Mouse (Mus musculus): ENCODE measurements around the gene Ablim2.

The Ablim2 gene

DNA sequence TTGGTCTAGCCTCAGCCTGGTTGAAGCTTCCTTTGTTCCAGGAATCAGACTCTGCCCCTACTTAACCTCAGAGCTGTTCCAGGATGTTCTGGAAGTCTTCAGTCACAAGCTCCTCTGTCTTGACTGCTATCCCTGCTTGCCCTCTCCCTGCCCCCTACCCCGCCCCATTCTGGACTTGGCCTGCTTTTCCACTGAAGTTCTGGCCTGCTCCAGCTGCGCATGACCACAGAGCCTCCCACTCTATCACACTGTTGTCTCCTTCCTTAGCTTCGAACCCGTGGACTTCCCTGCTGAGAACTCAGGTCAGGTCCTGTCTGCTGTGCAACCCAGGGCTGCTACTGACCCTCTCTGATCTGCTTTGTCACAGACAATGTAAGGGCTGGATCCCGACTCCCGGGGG is 8.2 kb downstream of the Ablim2 start:
- intact Hi-C loops (cut with DNase I): no loop called here

DNA sequence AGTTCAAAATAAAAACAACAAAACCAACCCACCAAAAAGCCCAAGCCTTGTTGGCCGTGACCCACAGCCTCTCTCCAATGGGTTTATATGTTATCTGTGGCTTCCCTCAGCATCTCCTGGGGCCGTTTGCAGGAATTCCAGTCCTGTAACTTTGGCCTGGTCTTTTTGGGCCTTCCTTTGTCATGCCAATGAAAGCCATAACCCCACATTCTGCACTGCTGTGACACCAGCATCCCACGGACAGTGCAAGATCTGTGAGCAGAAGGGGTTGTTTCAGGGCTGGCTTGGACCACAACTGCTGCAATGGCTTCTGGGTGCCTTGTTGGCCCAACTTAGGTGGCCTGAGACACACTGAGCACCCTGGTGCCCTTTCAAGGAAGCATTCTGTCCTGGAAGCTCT is 10.8 kb downstream of the Ablim2 start:
- intact Hi-C loops (cut with DNase I): no loop called here

DNA sequence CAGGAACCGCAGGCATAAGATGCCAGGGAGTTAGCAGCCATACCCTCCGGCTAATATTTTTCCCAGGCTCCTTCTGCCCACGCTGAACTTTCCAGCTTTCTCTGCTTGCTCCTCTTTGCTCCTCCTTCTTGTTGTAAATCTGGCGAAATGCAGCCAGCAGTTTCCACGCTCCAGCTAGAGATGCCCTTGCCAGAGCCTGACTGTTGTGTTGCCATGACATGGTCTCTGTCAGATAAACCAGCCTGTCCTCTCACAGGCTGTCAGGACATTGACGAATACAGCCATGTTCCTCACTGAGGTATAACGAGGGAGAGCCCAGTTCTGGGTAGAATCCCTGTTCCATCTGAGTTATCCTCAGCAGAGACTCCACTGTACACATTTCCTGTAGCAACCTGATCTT is 11.3 kb downstream of the Ablim2 start:
- intact Hi-C loops (cut with DNase I): no loop called here

DNA sequence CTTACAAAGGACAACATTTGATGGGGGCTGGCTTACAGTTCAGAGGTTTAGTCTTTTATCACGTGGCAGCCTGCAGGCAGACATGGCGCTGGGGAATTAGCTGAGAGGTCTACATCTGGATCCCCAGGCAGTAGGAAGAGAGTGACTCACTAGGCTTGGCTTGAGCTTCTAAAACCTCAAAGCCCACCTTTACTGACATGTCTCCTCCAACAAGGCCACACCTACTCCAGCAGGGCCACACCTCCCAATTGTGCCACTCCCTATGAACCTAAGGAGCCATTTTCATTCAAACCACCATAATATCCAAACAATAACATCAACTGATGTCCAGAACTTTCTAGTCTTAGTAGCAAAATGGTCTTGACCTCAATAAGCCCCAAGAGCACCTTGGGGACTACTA is 12.6 kb downstream of the Ablim2 start:
- intact Hi-C loops (cut with DNase I): no loop called here

DNA sequence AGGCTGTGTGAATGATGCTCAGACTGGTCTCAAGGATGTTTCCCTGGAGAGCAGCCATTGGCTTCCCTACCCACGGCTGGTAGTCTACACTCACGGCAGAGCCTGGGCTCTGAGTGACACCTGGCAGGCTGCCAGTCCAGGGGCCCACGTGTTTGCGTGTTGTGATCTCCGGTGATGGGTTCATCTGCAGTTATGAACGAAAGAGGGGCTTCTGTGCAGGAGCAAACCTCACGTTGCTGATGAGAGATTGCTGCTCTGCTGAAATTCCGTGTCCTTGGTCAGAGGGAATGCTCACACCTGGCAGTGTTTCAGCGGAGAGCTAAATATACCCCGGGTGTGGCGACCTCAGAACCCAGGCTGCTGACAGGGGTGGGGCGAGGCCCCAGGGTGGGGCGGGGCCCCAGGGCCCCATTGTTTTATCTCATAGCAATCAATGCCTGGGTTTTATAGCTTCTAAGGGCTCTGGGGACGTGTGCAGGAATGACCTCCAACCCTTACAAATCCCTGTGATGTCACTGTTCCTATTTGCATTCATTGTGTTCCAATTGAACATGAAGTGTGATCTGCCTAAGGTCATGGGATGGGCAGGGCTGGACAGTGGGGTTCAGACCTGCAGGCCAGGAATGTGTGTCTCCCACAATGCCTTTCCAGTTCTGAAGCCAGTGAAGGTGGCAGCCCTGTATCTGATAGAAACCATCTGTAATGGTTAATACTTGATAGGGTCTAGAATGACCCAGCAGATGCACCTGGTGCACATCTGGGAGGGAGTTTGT is 13.4 kb downstream of the Ablim2 start:
- intact Hi-C loops (cut with DNase I): no loop called here

DNA sequence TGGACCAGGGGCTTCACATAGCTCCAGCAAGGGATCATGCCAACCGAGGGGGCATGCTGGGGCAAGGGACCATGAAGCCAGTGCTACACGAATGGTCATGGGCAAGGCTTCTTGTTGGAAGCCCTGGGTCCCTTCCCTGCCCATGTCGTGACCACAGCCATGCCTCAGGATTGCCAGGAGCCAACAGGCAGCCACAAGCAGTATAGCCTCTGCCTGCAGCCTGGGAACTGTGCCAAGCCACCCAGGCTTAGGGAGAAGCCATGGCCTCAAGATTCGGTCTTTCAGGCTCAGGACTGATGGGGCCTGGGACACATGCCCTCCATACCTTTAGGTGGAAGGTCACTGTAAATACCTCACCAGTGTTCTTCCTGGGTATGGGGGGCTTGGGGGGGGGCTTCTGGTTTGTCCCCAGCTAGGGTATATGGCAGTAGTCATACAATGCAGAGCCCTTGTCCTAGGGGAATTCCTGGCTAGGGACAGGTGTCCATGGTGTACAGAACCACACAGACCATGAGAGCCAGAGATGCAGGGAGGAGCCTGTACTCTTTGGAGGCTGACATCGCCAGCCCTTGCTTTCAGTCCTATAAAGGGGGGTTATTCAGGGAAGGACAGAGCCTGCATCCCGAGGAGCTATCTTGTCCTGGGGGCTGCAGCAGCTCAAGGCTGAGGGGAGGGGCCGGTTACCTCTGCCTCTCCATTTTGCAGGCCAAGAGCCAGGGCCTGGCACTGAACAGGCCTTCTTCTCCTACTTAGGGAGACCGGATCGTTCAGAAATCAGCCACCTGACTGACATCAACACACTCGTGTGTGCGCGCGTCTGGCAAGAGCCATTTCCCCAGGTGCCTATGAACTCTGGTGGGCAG is 15.8 kb downstream of the Ablim2 start:
- intact Hi-C loops (cut with DNase I): no loop called here

DNA sequence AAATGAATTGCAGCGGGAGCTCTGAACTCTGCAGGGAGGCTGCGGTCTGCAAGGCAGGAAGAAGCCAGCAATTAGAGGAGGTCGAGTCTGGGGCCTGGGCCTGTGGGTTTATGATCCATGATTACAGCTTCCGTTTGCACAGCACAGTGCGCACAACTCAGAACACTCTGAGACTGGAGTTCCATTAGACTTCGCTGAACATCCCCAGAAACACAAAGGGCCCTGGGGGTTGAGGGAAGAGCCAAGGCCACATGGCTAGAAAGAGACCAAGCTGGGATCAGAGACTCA is 16.4 kb downstream of the Ablim2 start:
- intact Hi-C loops (cut with DNase I): no loop called here

DNA sequence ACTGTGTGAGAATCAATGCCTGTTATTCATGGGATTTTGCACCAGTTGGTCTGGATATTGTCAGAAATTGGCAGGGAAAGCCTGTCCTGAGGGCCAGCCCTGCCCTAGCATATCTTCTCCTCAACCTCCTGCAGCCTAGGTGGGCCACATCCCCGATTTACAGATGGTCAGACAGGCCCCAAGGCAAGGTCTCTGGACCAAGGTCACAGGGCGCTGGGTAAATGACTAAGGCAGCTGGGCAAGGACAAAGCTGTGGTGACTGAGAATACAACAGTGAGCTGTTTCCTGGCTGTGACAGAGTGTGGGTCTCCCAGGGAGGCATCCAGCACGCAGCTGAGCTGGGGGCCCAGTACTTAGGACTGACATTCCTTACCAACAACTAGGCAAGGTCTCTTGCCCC is 23.4 kb downstream of the Ablim2 start:
- intact Hi-C loops (cut with DNase I): no loop called here

DNA sequence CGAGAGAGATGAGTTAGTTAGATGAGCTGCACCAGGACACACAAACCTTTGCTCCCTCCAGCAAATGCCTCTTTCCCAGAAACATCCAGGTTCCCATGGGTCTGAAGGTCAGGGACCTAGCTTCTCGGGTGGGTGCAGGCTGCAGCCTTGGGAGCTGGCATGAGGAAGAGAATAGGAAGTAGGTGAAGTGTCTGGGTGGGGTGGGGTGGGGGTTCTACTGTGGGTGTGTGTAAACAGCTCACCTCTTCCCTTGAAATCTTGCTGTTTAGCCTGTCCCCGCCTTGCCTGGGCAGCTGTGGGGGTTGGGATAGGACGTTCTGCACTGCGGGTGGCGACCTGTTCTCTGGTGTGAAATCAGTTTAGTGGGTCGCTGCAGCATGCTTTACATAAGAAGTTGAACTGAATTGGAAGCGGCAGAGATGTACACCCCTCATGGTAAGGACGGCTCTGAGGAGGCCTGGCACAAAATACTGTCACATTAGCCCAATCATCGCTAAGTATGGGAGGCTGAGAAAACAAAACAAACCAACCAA is 25.0 kb downstream of the Ablim2 start:
- intact Hi-C loops (cut with DNase I): no loop called here

DNA sequence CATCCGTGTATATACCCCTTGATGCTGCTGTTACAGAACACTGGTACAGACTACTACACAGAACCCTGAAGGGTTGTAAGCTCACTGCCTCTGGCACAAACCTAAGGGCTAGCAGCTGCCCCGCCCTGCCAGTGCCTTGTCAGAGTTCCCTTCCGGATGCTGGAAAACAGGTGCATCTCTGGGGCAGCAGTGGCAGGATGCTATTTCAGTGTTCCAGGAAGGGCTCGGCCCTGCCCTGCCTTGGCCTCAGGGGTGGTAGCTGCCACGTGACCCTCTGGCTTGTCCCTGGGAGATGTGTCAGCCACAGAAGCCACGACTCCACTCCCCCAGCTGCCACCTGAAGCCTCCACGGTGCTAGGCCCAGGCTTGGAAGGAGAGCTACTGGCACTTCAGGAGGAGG is 28.2 kb downstream of the Ablim2 start:
- intact Hi-C loops (cut with DNase I): no loop called here

DNA sequence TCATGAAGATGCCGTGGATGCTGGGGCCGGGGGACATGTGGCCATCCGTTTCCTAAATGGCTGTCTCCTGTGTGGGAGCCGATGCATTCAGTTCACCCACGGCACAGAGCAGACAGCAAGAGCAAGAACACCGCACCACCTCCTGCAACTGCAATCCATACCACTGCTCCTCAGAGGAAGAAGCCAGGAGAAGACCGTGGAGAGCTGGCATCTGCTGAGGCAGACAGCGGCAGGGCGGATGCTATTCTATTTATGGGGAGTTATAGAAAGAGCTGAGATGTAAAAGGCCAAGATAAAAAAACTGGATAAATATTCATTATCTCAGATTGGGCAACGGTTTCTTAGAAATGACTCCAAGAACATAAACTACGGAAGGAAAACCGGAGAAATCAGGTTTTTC is 30.2 kb downstream of the Ablim2 start:
- intact Hi-C loops (cut with DNase I): no loop called here

DNA sequence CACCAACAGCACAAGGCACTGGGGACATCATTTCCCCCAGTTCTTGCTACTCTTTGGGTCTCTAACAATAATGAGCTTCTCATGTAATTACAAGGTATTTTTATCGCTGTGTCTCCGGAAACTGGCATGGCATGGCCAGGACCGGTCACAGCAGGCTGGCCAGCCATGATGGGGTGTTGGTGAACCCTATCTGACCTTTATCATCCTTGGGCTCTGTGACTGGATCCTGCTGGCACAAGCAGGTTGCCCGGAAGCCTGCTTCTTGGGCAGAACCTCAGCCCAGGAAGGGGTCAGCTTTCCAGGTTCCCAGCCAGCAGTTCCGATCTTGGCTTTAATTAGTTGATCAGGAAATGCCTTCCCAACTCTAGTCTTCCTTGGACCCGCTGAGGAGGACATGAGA is 31.0 kb downstream of the Ablim2 start:
- intact Hi-C loops (cut with DNase I): no loop called here

DNA sequence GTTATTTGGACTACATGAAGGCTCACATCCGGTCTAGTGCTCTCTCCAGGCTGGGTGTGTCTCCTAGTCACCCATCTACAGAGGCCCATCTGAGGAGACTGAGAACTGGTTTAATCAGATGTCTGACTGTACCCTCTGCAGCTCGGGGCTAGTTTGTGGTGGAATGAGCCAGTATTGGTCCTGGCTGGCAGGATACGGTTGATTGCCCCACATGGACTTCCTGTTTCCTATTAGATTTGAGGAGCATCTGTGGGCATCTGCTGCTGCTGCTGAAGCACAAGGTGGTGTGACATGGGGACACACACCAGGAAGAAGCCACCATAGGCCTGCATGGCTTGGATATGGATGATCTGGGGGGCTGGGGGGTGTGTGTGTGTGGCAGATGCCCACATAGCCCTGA is 32.0 kb downstream of the Ablim2 start:
- intact Hi-C loops (cut with DNase I): no loop called here

DNA sequence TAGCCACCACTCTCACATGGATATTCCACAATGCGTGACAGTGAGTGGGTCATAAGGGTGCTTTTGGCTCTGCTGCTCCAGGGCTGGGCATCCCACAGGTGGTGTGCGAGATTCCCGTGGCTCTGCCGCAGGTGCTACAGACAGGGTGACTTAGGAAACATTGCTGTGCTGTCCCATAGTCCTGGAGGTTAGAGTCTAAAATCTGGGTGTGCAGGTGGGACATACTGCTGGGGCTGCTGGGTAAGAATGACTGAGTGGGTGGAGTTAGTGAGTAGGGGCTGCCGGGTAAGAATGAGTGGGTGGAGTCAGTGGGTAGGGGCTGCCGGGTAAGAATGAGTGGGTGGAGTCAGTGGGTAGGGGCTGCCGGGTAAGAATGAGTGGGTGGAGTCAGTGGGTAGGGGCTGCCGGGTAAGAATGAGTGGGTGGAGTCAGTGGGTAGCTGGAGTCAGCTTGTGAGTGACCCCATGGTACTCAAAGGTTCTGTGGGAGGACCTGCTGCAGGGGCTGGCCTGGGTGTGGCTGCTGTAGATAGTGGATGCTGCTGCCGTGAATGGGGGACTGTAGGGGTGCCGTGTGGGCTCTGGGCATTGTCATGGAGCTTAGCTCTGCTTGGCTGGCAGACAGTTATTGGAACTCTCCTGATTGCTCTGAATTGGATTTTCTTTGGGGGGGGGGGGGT is 32.8 kb downstream of the Ablim2 start:
- intact Hi-C loops (cut with DNase I): no loop called here

DNA sequence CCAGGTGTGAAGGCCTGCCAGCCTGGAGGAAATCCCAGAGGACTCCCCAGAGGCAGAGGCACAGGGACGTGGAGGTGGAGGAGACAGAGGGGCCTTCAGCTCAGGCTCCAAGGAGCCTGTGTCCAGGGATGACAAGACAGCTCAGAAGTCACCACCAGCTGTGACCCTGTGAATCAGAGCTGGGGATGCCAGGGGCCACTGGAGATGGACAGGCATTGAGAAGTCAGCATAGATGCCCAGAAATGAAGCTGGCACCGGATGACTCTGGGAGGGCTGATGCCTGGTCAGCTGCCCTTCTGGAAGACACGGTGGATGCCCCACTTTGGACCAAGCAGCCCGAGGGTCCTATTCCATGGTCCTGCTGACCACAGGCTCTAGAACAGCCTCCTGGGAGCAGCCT is 36.3 kb downstream of the Ablim2 start:
- intact Hi-C loops (cut with DNase I): no loop called here

DNA sequence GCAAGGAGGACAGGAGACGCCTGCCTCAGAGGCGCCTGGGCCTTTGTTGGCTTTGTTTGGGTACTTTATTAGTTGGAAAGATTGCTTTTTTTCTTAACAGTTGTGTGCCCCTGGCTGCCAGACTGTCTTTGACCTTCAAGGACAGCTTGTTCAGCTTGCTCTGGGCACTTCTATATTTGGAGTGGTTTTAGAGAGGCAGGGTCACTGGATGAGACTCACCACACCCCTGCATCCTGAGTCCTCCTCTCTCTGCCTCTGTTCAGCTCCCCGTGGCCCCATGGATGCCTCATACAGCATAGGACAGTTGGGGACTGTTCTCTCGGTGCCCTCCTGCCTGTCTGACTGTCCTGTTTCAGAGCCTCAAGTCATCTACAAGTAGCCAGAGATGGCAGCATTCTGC is 37.3 kb downstream of the Ablim2 start:
- intact Hi-C loops (cut with DNase I): no loop called here

DNA sequence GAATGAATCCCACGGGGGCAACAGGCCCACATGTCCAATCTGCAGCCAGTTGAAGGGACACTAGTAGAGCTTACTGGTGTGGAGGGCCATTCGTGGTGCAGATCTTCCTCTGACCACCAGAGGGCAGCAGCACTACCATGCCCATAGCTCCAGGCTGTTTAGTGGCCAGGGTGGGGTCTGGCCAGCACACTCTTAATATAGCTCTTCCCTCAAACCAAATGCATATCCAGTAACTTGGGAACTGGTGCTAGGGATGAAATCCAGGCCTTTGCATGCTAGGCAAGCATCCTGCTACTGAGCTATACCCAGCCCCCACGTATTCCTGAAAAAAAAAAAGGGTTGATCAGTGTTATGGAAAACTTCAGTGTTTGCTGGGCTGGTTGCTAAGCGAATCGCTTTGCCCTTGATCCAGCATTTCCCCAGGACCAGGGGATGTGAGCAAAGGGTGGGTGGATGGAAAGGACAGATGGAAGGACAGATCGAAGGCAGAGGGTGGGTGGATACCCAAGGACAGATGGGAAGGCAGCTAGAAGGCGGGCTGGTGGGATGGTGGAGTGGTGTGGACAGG is 37.9 kb downstream of the Ablim2 start:
- intact Hi-C loops (cut with DNase I): loop anchor here (1.0 kb wide), 1 partner anchor 63 kb away; no protein-coding TSS in a partner anchor

DNA sequence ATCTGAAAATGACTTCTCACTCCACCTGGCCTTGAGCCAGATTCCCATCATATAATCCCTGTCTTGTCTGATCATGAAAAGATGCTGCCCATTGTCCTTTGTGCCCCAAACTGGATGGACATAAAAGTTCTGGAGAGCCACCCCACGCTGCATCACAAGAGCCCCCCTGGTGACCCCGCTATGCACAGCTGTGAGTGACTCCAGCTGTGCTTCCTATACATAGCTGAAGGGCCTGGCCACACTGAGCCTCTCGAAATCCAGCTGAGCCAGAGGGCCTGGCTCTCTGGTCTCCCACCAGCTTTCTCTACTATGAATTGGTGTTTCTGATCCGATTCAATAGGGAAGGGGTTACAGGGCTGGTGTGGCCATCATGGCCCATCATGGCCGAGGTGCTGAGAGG is 38.5 kb downstream of the Ablim2 start:
- intact Hi-C loops (cut with DNase I): loop anchor here (1.0 kb wide), 1 partner anchor 62 kb away; no protein-coding TSS in a partner anchor

DNA sequence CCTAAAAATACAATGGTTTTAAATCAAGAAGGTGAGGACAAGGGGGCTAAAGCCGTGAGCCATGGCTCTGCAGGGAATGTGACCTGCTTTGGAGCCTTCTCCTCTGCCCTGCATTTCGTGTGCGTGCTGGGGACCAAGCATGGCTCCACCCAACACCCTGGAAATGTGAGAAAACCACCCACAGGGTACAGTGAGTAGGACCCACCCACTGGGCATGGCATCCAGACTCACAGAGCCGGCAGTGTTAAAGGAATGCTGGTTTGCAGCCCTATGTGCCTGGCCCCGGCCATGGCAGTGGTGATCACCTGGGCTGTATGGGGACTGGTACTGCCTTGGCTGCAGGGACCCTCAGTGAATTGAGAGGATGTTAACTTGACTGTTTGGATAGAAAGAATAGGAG is 41.4 kb downstream of the Ablim2 start:
- intact Hi-C loops (cut with DNase I): no loop called here

DNA sequence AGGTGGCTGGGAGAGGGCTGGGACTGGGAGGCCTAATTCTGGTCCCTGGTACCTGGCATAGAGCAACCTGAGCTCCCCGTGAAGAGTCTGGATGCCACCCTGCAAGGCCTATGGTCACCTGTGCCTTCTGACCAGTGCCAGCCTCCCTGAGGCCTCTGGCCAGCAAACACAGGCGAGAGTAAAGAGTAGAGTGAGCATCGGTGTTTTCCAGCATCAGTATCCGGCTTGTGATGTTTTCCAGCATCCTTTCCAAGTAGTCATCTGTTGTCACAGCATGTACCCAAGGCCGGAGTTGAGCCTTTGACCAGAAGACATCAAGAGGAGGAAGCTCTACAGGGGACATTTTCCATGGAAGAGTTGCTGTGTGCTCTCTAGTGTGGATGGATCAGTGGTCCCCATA is 45.7 kb downstream of the Ablim2 start:
- intact Hi-C loops (cut with DNase I): no loop called here

DNA sequence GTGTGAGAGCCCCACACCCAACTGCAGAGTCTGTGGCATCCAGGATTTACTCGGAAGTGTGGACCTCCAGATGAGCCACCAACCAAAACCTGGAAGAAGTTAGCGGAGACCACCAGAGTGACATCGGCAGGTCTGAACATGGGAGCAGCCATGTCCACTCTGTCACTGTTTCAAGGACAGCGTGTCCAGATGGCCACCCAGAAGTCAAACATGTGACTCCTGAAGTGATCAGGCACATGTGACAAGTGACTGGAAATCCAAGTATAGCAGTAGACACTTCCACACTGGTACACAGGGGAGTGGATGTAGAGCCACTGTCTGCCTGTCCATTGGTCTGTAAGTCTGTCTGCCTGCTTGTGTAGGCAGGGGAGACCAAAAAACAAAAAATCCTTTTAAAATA is 47.0 kb downstream of the Ablim2 start:
- intact Hi-C loops (cut with DNase I): no loop called here

DNA sequence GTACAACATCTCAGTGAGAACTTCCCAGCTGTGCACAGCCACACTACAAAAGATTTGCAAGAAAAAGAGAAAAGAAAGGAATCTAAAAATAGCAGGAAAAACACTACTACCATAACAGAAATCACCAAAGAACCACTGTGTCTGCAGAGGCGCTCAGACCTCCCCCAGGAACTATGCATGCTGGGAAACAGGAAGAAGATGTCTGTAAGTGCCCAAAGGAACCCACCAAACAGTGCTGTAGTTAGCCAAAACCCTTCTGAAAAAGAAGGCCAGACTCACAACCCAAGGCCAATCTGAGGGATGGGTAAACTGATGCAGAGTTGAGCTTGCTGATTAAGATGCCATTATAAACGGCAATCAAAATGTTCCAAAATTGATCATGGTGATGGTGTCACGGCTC is 47.5 kb downstream of the Ablim2 start:
- intact Hi-C loops (cut with DNase I): no loop called here

All from adrenal gland (tissue).